Mouse (Mus musculus) R1 (cell line): Measurements from ENCODE around the gene Adamts9.

Source experiments
- DNase-seq: peaks from one replicate; pipeline ENCODE4 v3.0.0-alpha.2; 2018; ENCODE audit warnings: low read depth, low spot score

Gene Adamts9

DNA sequence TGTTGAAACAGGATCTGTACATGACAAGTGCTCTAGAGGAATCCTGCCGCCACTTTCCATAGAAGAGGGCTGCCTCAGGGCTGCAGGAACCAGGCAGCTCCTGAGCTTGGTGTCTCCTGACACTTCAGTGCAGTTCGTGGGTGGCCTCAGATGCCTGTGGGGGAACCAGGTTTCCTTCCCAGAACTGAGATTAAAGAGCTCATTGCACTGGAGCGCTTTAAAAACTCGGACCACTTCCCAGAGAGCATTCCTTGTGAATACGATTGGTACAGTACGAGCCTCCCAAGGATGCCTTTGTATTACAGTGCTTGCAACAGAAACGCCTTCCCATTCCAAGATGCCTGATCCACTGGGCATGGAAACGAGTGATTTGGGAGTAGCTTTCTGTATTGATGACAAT, 18.8 kb downstream of the Adamts9 start:
- DNase-seq = no peak

- no peak for DNase-seq
Measured at GRCm38 (mm10) chr6:92921843-92922242, 21.4 kb downstream of the Adamts9 start.

- peak; percentile 14 for DNase-seq
Measured at GRCm38 (mm10) chr6:92920938-92921689, 22.2 kb downstream of the Adamts9 start.

GRCm38 (mm10) chr6:92910611-92911010, 32.7 kb downstream of the Adamts9 start:
- no peak for DNase-seq

GRCm38 (mm10) chr6:92909361-92909760, 33.9 kb downstream of the Adamts9 start:
- peak; percentile 37 for DNase-seq

DNA sequence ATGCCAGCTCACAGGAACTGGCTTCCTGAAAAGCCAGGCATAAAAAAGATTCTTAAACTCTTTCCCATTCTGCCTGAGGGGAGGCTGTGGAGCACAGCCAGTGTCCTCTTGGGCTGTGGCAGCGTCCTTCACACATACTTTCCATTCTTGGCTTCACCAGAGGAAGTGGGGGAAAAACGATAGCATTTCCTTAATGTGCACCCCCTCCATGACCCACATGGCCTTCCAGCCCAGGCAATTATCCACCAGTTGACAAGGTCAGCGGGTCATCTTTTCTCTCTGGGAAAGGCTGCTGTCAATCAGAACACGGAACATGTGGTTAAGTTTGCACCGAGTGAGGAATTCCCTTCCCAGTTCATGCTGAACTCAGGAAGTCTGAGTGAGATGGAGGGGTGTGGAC, 37.4 kb downstream of the Adamts9 start:
- peak; percentile 65 for DNase-seq

- no peak for DNase-seq
Measured at GRCm38 (mm10) chr6:92904491-92904890, 38.8 kb downstream of the Adamts9 start.

GRCm38 (mm10) chr6:92904037-92904436, 39.3 kb downstream of the Adamts9 start:
- no peak for DNase-seq

GRCm38 (mm10) chr6:92891535-92891934, 51.8 kb downstream of the Adamts9 start:
- no peak for DNase-seq

DNA sequence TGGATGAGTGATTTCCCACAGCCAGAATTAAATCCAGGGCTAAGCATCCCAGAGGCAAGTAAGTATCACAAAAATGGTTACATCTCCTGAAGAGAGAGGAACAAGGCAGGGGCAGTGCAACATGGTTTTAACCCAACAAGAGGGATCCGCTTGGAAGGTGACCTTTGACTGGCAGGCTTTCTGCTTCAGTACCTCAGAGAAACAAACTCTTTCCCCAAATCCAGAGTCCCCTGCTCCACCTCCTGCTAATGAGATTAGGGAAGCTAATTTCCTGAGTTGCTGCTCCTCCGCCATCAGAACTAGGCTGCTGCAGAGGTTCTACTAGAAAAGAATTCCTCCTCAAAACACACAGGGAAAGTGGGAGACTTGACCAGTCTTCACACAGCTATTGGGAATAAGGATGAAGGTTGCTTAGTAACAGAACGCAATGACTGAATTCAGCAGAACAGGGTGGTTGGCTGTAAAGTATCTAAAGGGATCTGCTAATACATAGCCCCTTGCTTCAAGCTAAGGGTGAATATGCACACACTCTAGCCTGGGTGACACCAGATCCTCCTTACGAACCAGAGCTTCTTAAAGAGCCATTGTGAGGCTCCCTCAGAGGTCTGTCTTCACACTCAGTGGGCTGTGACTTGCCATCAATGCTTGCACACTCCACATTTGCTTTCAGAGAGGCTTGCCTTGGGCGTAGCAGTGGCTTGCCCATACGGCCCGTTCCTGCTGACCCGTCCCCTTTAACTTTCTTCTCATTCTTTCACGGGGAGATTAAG, 60.0 kb downstream of the Adamts9 start:
- no peak for DNase-seq

GRCm38 (mm10) chr6:92882446-92882845, 60.8 kb downstream of the Adamts9 start:
- no peak for DNase-seq

DNA sequence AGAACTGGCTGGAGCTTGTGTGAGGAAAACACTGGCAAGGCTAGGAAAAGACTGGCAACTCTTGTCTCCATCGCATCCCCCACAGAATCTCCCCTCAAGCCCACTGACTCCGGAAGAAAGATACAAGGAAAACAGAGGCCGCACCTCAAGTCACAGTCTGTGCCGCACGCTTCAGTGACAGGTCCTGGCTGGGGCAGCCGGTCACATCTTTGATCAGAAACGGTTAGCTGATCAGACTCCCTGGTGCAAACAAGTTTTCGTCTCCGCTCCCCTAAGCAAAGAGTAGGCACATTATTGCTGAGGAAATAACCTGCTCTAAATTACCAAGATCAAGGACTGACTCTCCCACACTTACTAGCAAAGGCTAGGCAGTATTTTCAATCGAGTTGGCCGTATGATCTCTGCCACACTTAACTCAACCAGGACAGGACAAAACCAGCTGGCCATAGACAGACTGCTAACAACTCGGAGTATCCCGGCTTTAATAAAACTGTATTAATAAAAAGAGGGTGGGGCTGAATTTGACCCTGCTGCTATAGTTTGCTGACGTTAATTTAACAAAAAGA, 63.5 kb downstream of the Adamts9 start:
- DNase-seq = no peak

- no peak for DNase-seq
Measured at GRCm38 (mm10) chr6:92878771-92879170, 64.5 kb downstream of the Adamts9 start.

- DNase-seq = no peak
Measured at GRCm38 (mm10) chr6:92877236-92877635, 66.1 kb downstream of the Adamts9 start.

DNA sequence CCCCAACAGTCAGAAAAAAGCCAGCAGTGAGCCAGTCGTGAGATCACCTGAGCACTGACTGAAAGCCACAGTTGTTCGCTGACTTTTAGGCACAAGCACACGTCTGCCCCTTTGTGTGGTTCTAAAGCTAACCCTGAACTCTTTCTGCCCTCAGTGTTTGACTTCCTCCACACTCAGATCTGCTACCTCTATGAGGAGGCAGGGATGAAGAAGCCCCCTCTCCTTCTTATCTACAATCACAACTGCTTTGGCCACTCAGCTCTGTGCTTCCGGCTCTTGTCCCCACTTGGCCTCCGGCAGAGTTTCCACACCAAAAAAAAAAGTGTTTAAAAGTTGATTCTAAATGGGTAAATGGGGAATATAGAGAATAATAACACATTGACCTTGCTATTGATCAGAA, 67.2 kb downstream of the Adamts9 start:
- no peak for DNase-seq

GRCm38 (mm10) chr6:92875340-92875739, 68.0 kb downstream of the Adamts9 start:
- no peak for DNase-seq

- DNase-seq = no peak
Measured at GRCm38 (mm10) chr6:92874854-92875253, 68.4 kb downstream of the Adamts9 start.

DNA sequence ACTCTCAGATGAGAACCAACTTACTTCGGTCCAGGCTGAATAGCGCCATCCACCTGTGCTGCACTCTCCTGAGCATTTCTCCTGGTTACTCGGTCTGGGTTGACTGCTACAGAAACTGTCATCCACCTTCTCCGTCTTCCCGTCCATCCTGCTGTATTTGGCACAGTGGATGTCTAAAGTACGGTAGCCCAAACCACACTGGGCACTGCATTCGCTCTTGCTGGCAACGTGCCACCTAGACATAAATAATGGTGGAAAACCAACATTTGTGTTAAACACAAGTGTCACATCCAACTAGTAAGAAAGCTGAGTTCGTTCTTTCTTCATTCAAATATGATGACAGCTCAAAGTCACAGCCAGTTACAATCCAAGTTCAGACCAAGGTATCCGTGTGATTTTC, 70.5 kb downstream of the Adamts9 start:
- no peak for DNase-seq

GRCm38 (mm10) chr6:92871813-92872212, 71.5 kb downstream of the Adamts9 start:
- DNase-seq = no peak

DNA sequence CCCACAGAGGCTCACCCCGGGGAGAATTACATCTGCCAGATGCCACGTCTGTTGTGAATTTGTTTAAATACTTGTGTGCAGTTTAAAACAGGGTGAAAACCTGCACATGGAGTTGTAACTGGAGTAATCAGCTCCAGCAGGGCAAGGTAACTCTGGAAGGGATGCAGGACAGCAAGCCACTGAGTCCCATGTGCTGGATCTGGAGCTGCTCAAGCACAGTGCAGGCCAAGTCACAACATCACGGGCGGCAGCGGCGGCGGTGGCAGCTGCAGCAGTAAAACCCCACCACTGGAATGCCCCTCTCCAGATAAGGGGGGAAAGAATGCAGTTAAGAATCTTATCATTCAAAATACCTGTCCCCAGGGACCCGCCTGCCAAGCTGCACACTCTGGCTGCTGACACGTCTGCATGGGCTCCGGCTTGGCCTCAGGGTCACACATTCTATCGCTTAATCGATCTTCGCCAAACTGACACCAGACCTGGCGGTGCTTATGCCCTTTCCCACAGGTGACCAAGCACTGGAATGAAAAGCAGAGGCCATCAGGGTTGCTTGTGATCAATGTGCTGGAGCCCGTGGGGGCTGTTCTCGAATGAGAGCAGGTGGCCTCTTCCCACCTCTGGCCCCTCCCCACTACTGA, 73.6 kb downstream of the Adamts9 start:
- no peak for DNase-seq

GRCm38 (mm10) chr6:92869089-92869581, 74.2 kb downstream of the Adamts9 start, which contains the start of gene Gm15737:
Gm15737 (plus strand) TSS chr6:92869357.
- DNase-seq = no peak

- DNase-seq = no peak
Measured at GRCm38 (mm10) chr6:92862599-92862998, 80.7 kb downstream of the Adamts9 start.
